Mouse (Mus musculus): Measurements from ENCODE around the gene Rnf222. TPM values are rescaled to one million over a fixed set of nuclear protein-coding genes. Genes with fewer than 3 reads are reported as not detected.
A peak's percentile ranks its signal among the peaks of the same experiment; 100 is the strongest.

The Rnf222 gene
- polyA plus RNA-seq, 1 experiment from 2014 or later, result 0.09 TPM

DNA sequence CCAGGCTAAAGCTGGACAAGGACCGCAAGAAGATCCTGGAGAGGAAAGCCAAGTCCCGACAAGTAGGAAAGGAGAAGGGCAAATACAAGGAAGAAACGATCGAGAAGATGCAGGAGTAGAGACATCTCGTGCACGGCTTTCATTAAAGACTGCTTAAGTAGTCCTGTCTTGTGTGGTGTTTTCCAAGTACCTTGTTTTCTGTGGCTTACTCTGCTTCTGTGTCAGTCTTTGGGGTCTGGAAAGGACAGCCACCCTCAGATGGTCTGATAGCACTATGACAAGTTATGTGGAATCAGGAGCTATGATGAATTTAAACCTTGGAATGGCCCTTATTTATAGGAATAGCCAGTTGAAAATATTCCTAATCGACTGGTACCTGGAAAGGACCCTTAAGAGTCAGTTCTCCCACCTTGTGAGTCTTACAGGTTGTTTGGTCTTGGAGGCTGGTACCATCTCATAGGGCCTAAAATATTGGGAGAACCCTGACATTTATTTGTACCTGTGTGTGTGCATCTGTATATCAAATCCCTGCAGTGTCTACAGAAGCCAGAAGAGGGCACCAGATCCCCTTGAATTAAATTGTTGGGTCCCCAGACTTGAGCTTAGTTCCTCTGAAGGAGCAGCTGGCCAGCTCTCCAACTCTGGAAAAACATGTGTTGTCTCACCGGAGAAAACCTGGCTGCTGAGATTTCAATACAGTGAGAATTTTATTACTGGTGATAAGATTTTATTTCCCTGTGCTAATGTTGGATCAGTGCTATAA, 16.2 kb downstream of the Rnf222 start:
- Histone ChIP-seq H3K27ac (no peak overlapping the region), H3K4me1 (peaks cover 23% of the 10 kb centered on the region; the same call in 1 of the 2 replicates), H3K36me3 (peaks cover 48% of the 10 kb centered on the region), H3K27me3 (ENCODE audit: insufficient read depth, poor library complexity, severe bottlenecking) (no peaks in the 10 kb centered on the region), H3K9me3 (no peaks in the 10 kb centered on the region), H3K4me3 (no peak overlapping the region)
- no peak for DNase-seq (ENCODE audit: low spot score)
- WGBS, result 82% methylated on average over 8 of the region's 8 CpGs

DNA sequence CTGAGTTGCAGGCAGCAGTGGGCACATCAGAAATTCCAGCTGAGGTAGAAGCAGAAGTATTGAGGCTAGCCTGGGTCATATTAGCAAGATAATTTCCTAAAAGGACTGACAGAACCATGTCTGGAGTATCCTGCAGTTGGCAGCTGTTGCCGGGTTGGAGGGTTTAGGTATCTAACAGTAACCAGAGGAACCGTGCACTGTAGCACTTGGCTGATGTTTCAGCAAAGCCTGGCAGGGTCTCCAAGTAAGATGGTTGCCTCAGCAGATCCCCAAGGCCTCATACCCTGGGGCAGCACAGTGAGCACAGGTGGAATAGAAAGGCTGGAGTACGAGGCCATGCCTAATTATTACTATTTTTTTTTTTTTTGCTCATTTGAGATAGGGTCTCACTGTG, 16.8 kb downstream of the Rnf222 start:
- WGBS, result 90% methylated on average over 3 of the region's 3 CpGs
- Histone ChIP-seq H3K9me3 (no peaks in the 10 kb centered on the region), H3K36me3 (peaks cover 48% of the 10 kb centered on the region), H3K27me3 (ENCODE audit: insufficient read depth, poor library complexity, severe bottlenecking) (no peaks in the 10 kb centered on the region), H3K4me3 (no peak overlapping the region), H3K27ac (no peak overlapping the region), H3K4me1 (peaks cover 23% of the 10 kb centered on the region; the same call in 1 of the 2 replicates)
- no peak for DNase-seq (ENCODE audit: low spot score)

DNA sequence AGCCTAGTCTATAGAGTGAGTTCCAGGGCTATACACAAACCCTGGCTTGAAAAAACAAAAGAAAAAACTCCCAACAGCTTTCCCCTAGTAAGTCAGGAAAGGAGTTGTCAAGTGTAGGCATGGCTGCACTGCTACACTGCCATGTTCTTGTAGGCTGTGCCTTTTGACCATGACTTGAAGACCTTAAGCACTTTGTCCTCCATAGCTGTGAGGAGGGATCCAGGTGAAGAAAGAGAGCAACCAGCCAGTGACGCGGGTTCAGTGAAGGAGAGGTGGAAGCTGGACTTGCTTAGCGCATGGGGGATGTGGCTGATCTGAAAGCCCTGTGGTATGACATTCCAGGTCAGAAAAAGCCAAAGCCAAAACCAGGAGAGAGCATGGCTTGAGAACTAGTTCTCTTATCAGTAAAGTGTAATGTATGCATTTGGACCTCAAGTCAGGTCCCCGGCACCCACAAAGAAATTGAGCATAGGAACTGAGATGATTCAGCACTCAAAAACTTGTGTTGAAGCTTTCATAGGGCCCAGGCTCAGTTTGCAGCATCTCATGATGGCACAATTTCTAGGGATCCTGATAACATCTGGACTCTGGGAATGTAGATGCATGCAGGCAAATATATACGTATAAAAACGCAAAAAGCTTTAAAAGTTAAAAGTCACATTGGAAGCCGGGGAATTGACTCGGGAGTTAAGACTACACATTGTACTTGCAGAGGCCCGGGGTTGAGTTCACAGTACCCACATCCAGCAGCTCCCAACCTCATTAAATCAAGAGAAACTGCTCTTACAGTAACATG, 17.5 kb downstream of the Rnf222 start:
- Histone ChIP-seq H3K36me3 (peaks cover 48% of the 10 kb centered on the region), H3K4me1 (peaks cover 20% of the 10 kb centered on the region; the same call in 1 of the 2 replicates), H3K9me3 (no peaks in the 10 kb centered on the region), H3K4me3 (no peak overlapping the region), H3K27ac (no peak overlapping the region), H3K27me3 (ENCODE audit: insufficient read depth, poor library complexity, severe bottlenecking) (no peaks in the 10 kb centered on the region)
- WGBS, result 84% methylated on average over 9 of the region's 9 CpGs
- DNase-seq (ENCODE audit: low spot score), result no peak

DNA sequence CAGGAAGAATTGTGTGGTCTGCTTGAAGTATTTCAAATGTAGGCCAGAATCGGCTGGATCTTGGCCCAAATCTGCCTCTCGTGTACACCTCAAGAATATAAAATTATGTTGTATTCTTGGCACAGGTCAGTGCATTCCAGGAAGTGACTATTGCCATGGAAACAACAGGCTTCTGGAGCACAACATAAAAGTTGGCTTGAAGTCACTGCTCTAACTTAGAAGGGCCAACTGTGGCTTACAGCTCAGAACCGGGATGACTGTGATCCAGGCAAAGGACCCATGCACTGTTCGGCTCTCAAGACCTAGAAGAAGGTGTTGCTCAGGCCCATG, 18.1 kb downstream of the Rnf222 start:
- no peak overlapping the region for H3K27ac ChIP-seq
- no peak for DNase-seq (ENCODE audit: low spot score)
- peaks cover 48% of the 10 kb centered on the region for H3K36me3 ChIP-seq
- H3K27me3 ChIP-seq (ENCODE audit: insufficient read depth, poor library complexity, severe bottlenecking), result no peaks in the 10 kb centered on the region
- H3K4me1 ChIP-seq, result peaks cover 17% of the 10 kb centered on the region; the same call in 1 of the 2 replicates
- H3K9me3 ChIP-seq, result no peaks in the 10 kb centered on the region
- 81% methylated on average over 4 of the region's 4 CpGs for WGBS
- no peak overlapping the region for H3K4me3 ChIP-seq

DNA sequence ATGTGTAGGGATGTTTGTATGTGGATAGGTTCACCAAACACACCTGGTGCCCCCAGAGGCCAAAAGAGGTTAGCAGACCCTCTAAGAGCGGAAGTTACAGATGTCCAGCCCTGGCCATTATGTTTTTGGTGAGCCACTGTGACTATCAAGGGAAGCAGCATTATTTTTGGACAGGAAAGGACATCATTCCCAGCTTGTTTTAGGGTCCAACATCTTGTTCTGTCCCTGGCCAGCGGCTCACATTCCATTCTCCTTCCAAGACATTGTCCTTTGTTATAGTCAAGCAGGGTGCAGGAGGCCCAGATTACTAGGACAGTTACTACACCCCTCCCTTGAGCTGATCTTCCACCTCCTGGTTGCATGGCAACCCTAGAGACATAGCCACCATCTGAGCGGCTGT, 18.9 kb downstream of the Rnf222 start:
- Histone ChIP-seq H3K4me1 (peaks cover 17% of the 10 kb centered on the region; the same call in 1 of the 2 replicates), H3K36me3 (peaks cover 48% of the 10 kb centered on the region)

DNA sequence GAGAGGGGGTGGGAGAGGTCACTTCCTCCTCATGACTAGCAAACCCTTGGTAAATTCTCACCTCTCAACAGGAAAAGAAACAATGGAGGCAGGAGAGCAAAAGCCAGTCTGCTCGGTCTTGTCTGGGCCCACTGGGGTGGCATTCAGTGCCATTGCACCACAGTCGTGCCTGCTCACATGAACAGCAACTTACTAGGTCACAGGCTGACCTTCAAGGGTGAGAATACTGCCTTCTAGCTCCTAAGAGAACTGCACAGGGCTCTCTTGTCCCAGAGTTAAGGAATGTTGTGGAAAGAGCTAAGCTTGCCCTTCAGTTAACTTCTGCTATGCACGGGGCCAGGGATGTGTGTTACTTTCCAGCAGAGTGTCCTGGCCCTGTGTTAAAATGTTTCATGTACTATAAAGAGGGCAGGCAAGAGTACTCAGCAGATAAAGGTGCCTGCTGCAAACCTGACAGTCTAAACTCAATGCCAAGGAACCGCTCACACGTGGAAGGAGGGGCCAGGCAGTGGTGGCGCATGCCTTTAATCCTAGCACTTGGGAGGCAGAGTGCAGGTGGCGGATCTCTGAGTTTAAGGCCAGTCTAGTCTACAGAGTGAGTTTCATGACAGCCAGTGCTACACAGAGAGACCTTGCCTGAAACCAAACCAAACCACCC, 20.6 kb downstream of the Rnf222 start:
- Histone ChIP-seq H3K4me3 (no peak overlapping the region), H3K36me3 (peaks cover 31% of the 10 kb centered on the region), H3K9me3 (no peaks in the 10 kb centered on the region), H3K27me3 (ENCODE audit: insufficient read depth, poor library complexity, severe bottlenecking) (no peaks in the 10 kb centered on the region), H3K27ac (peak overlapping the region; percentile 38), H3K4me1 (peaks cover 7% of the 10 kb centered on the region; the same call in 1 of the 2 replicates)
- DNase-seq (ENCODE audit: low spot score), result no peak
- WGBS, result 33% methylated on average over 7 of the region's 7 CpGs

More for the DNA sequence above, 18.9 kb downstream of the Rnf222 start:
- Histone ChIP-seq H3K27ac (no peak overlapping the region), H3K27me3 (ENCODE audit: insufficient read depth, poor library complexity, severe bottlenecking) (no peaks in the 10 kb centered on the region), H3K4me3 (no peak overlapping the region), H3K9me3 (no peaks in the 10 kb centered on the region)
- no peak for DNase-seq (ENCODE audit: low spot score)
- WGBS, result 73% methylated on average over 3 of the region's 3 CpGs

DNA sequence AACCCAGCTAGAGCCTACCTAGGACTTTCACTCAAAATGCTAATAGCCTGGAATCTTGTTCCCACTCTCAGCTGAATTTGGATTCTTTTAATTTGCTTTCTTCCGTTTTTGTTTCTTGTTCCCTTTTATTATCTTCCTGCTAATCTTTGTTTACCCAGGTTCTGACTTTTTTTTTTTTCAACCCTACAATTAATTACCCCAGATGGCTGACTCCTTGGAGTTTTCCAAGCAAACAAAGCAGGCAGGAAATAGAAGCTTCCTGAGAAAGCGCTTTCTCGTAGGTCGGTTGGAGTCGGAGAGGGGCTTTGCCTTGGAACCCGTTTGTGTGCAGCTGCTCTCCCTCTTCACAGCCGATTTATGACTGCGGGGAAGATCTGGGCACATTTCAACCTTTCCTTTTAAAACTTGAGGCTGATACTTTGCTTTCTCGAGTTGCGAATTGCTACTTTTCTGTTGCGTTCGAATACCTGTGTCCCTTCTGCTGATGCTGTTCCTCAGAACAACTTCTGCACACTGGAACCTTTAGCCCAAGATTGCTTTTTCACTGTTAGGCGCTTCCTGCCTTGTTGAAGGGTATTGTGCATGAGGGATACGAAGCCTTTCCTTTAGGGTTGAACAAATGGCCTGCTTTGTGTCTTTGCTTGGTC, 23.3 kb downstream of the Rnf222 start:
- no peak for DNase-seq (ENCODE audit: low spot score)
- peaks cover 5% of the 10 kb centered on the region; the same call in 1 of the 2 replicates for H3K36me3 ChIP-seq
- WGBS, result 46% methylated on average over 14 of the region's 14 CpGs

GRCm38 (mm10) chr11:68914566-68914965, 26.2 kb downstream of the Rnf222 start:
- Histone ChIP-seq H3K27me3 (ENCODE audit: insufficient read depth, poor library complexity, severe bottlenecking) (no peaks in the 10 kb centered on the region), H3K27ac (no peak overlapping the region), H3K4me1 (no peaks in the 10 kb centered on the region), H3K9me3 (no peaks in the 10 kb centered on the region), H3K4me3 (no peak overlapping the region), H3K36me3 (no peaks in the 10 kb centered on the region)
- DNase-seq (ENCODE audit: low spot score), result no peak
- 83% methylated on average over 4 of the region's 4 CpGs for WGBS

More for the DNA sequence above, 23.3 kb downstream of the Rnf222 start:
- H3K27me3 ChIP-seq (ENCODE audit: insufficient read depth, poor library complexity, severe bottlenecking), result no peaks in the 10 kb centered on the region
- H3K27ac ChIP-seq, result peak overlapping the region; percentile 67; the same call in 1 of the 2 replicates
- no peak overlapping the region for H3K4me3 ChIP-seq
- H3K4me1 ChIP-seq, result peaks cover 7% of the 10 kb centered on the region; the same call in 1 of the 2 replicates
- no peaks in the 10 kb centered on the region for H3K9me3 ChIP-seq

- H3K27me3 ChIP-seq (ENCODE audit: insufficient read depth, poor library complexity, severe bottlenecking), result peaks cover 4% of the 10 kb centered on the region; the same call in 1 of the 2 replicates
- 49% methylated on average over 3 of the region's 3 CpGs for WGBS
- H3K36me3 ChIP-seq, result no peaks in the 10 kb centered on the region
Measured at GRCm38 (mm10) chr11:68923191-68923590, 34.8 kb downstream of the Rnf222 start.

GRCm38 (mm10) chr11:68924749-68925148, 36.4 kb downstream of the Rnf222 start:
- H3K36me3 ChIP-seq, result no peaks in the 10 kb centered on the region
- H3K27me3 ChIP-seq (ENCODE audit: insufficient read depth, poor library complexity, severe bottlenecking), result peaks cover 4% of the 10 kb centered on the region; the same call in 1 of the 2 replicates
- H3K4me3 ChIP-seq, result no peak overlapping the region
- WGBS, result 66% methylated on average over 2 of the region's 2 CpGs
- DNase-seq (ENCODE audit: low spot score), result no peak
- no peaks in the 10 kb centered on the region for H3K9me3 ChIP-seq
- no peak overlapping the region for H3K27ac ChIP-seq
- H3K4me1 ChIP-seq, result no peaks in the 10 kb centered on the region

More at GRCm38 (mm10) chr11:68923191-68923590, 34.8 kb downstream of the Rnf222 start:
- DNase-seq (ENCODE audit: low spot score), result no peak
- Histone ChIP-seq H3K4me1 (no peaks in the 10 kb centered on the region), H3K4me3 (no peak overlapping the region), H3K9me3 (no peaks in the 10 kb centered on the region), H3K27ac (no peak overlapping the region)

DNA sequence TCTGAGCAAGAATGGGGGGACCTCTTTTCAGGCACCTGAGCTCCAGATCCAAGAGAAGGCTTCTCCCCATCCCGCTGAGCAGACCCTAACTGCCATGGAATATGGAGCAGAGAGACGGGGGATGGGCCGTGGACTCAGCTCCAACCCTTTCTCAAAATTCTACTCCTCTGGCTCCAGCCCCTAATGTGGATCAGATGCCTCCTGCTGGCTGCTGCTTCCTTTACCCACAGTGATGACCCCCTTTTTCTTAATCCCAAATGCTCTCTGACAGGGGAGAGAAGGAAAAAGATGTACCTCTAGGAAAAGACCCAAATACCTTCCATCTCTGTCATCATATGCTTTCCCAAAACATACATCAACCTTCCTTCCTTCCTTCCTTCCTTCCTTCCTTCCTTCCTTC, 38.6 kb downstream of the Rnf222 start, which contains the start of gene Odf4:
Gene Odf4 (minus strand): TSS at position 101 of the 400 bp plus-strand sequence.
- 69% methylated on average over 3 of the region's 3 CpGs for WGBS
- Histone ChIP-seq H3K36me3 (no peaks in the 10 kb centered on the region), H3K27me3 (ENCODE audit: insufficient read depth, poor library complexity, severe bottlenecking) (peaks cover 3% of the 10 kb centered on the region; the same call in 1 of the 2 replicates), H3K4me1 (no peaks in the 10 kb centered on the region), H3K9me3 (no peaks in the 10 kb centered on the region), H3K4me3 (no peak within 1 kb of the TSS), H3K27ac (no peak within 1 kb of the TSS)
- no peak for DNase-seq (ENCODE audit: low spot score)

- Histone ChIP-seq H3K4me1 (no peaks in the 10 kb centered on the region), H3K4me3 (no peak overlapping the region), H3K36me3 (no peaks in the 10 kb centered on the region), H3K9me3 (no peaks in the 10 kb centered on the region), H3K27ac (no peak overlapping the region), H3K27me3 (ENCODE audit: insufficient read depth, poor library complexity, severe bottlenecking) (no peaks in the 10 kb centered on the region)
- no peak for DNase-seq (ENCODE audit: low spot score)
- 69% methylated on average over 6 of the region's 6 CpGs for WGBS
Measured at GRCm38 (mm10) chr11:68929947-68930346, 41.6 kb downstream of the Rnf222 start.

All from heart, embryonic 10.5 days (tissue).